35 mouse cellular contexts compared by ENCODE assay signal in genomic region chr5:73632291-73632690, GRCm38 (mm10). TPM values are rescaled to one million over a fixed set of nuclear protein-coding genes. Genes with fewer than 3 reads are reported as not detected.
DNase-seq lines count a peak whose midpoint lies in the region; ATAC-seq and TF ChIP-seq lines count a peak whose summit lies in the region.
"Had no signal": no experiment of that assay in that cellular context is flagged by ENCODE, and none has a peak within 500 bp of the region (broad histone marks: within the 10 kb centered on the region; RNA-seq: fewer than 3 reads in every experiment).

TSS of gene Lrrc66 (minus strand) at chr5:73632526.

- DNase-seq in lung, postnatal 10 days = peak; percentile 16
- no peak for DNase-seq in lung, postnatal 4 days
- peak; percentile 22 for DNase-seq in kidney, postnatal 10 days
- DNase-seq in cerebellum, adult 9-10 months = no peak
- DNase-seq in testis, postnatal 10 days (ENCODE audit: low spot score) = no peak
- DNase-seq in urinary bladder, postnatal 36 days (ENCODE audit: low spot score in 2 of 2) = no peak
- DNase-seq: adrenal gland, postnatal 25 days; cerebellum, adult 11-12 months; cerebellum, postnatal 10 days; gastrocnemius, postnatal 14 days; heart, adult 11 months; heart, postnatal 36 days; left cerebral cortex, postnatal 4 days; liver, postnatal 0 days; right cerebral cortex, postnatal 25 days; thymus, postnatal 4 days had no signal

- H3K4me3 ChIP-seq in small intestine, adult 2 months (ENCODE audit: low read depth, low read length) = no peak within 1 kb of the TSS
- H3K4me3 ChIP-seq: embryonic facial prominence, embryonic 15.5 days; forebrain, embryonic 13.5 days; heart, embryonic 10.5 days; heart, embryonic 15.5 days; hindbrain, embryonic 12.5 days; liver, embryonic 12.5 days; midbrain, embryonic 13.5 days; neural tube, embryonic 13.5 days had no signal

- WGBS in small intestine, adult 2 months = 70% methylated on average over 8 of the region's 8 CpGs

- no peak within 1 kb of the TSS for H3K27ac ChIP-seq in small intestine, adult 2 months (ENCODE audit: insufficient read depth, low read depth, low read length)
- H3K27ac ChIP-seq: embryonic facial prominence, embryonic 15.5 days; forebrain, embryonic 13.5 days; heart, embryonic 10.5 days; heart, embryonic 15.5 days; hindbrain, embryonic 12.5 days; hindbrain, postnatal 0 days; kidney, postnatal 0 days; liver, embryonic 12.5 days; midbrain, embryonic 13.5 days; neural tube, embryonic 13.5 days had no signal

- H3K36me3 ChIP-seq in small intestine, adult 2 months (ENCODE audit: control insufficient read depth, insufficient read depth, low read length) = 0 out of 2 replicates have a peak, but pooled peaks cover 2% of the 10 kb centered on the region
- H3K36me3 ChIP-seq: G1E; liver, embryonic 12.5 days had no signal

- H3K4me1 ChIP-seq in small intestine, adult 2 months (ENCODE audit: control insufficient read depth, insufficient read depth, insufficient read length, low read length) = peaks cover 14% of the 10 kb centered on the region

- TF ChIP-seq POLR2A in small intestine, adult 2 months (IDR thresholded peaks at IDR 0.05; ENCODE audit: low read depth, low read length) = no peak

- ATAC-seq in common myeloid progenitor, adult 5-6 weeks (replicated peaks; ENCODE audit: low read depth, poor library complexity, severe bottlenecking) = no peak
- ATAC-seq: forebrain, embryonic 13.5 days; liver, embryonic 12.5 days; liver, postnatal 0 days had no signal

- TF ChIP-seq CTCF in small intestine, adult 2 months (IDR thresholded peaks at IDR 0.05; ENCODE audit: extremely low read depth, insufficient read length, insufficient replicate concordance, low read depth, low read length) = no peak

- no peaks in the 10 kb centered on the region for H3K27me3 ChIP-seq in small intestine, adult 2 months (ENCODE audit: control insufficient read depth, insufficient read depth, low read length)
- H3K27me3 ChIP-seq: CH12.LX; embryonic facial prominence, embryonic 15.5 days; forebrain, embryonic 13.5 days; heart, embryonic 15.5 days; hindbrain, embryonic 12.5 days; liver, embryonic 12.5 days; midbrain, embryonic 13.5 days; neural tube, embryonic 13.5 days had no signal

RNA-seq across cellular contexts. Expression of gene Lrrc66, which starts in this region (rescaled TPM):
- 0.92 and 13.7 TPM in 2 replicates for total RNA-seq in common myeloid progenitor, adult 5-6 weeks (2017)
- 6.2 and 14.8 TPM in 2 replicates for polyA plus RNA-seq in small intestine, adult 2 months (2012; rRNA removed)
- total RNA-seq: adrenal gland, postnatal 25 days; gastrocnemius, postnatal 14 days; heart, postnatal 36 days; hindbrain, postnatal 0 days; left cerebral cortex, adult 8-10 months had no signal
- polyA plus RNA-seq: C2C12; cortical plate, adult 2 months; embryonic facial prominence, embryonic 15.5 days; forebrain, embryonic 13.5 days; hindbrain, embryonic 12.5 days; hindbrain, postnatal 0 days; liver, postnatal 0 days; lung, embryonic 16.5 days; midbrain, embryonic 13.5 days; neural tube, embryonic 13.5 days; spleen, adult 2 months had no signal

Comparison
In these comparisons a context has a peak if more than half of its experiments do, and no peak if none do; other contexts are left out.
1. DNase-seq: peak in lung, postnatal 10 days (single experiment) and kidney, postnatal 10 days (single experiment); none in lung, postnatal 4 days (0 of 2), cerebellum, adult 9-10 months (single experiment), testis, postnatal 10 days (single experiment) and urinary bladder, postnatal 36 days (0 of 2).